Mouse (Mus musculus) heart, adult 2 months (tissue): ENCODE measurements around the gene Smndc1.

Experiments
- CTCF ChIP-seq: fragments of 200-600 bp; IDR thresholded peaks from 2 replicates; pipeline ENCODE4 v1.8.1; 2022; ENCODE audit warnings: antibody characterized with exemption, mild to moderate bottlenecking, moderate library complexity
- POLR2A ChIP-seq: fragments of 200-500 bp; IDR thresholded peaks from 2 replicates; pipeline ENCODE4 v1.6.1; 2011; ENCODE audit warnings: mild to moderate bottlenecking, low read depth, low read length, control low read depth; ENCODE audit not compliant: insufficient read depth

DNA sequence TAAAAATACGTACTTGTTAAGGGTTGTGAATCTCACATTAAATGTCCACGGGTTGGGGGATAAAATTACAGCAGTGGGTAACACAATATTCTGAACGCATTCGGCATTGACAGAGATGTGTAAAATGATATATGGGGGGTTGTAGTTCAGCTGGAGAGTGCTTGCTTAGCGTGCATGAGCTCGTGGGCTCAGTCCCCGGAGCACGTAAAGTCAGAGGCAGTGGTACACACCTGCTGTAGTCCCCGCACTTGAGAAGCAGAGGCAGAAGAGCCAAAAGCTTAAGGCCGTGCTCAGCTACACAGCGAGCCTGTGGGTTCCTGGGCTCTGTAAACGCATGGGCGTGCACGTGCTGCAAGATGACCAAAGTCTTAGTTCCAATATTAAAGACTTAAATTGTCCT is 44.6 kb downstream of the Smndc1 start:
- no peak for TF ChIP-seq CTCF
- no peak for TF ChIP-seq POLR2A
